Mouse (Mus musculus) lung, postnatal 0 days (tissue): ENCODE measurements at regions not wholly inside any gene's neighbourhood (a gene's known extent, or its start where the extent isn't known, plus 50 kb on each side); places are given as distances from the start of the nearest gene placed in this dataset.

ENCODE experiments used
- CTCF ChIP-seq: IDR thresholded peaks from 2 replicates; pipeline ENCODE4 v1.5.1; 2016; ENCODE audit warnings: antibody characterized with exemption, mild to moderate bottlenecking
- EP300 ChIP-seq: IDR thresholded peaks from 2 replicates; pipeline ENCODE4 v1.6.1; 2016; ENCODE audit warnings: antibody characterized with exemption, mild to moderate bottlenecking, control low read depth

GRCm38 (mm10) chr3:118491871-118492270 lies 70.1 kb upstream of the Dpyd start:
- no peak for TF ChIP-seq EP300
- no peak for TF ChIP-seq CTCF
